Mouse (Mus musculus) skeletal muscle tissue, postnatal 0 days (tissue): ENCODE results near the gene Pkm. TPM values are rescaled to one million over a fixed set of nuclear protein-coding genes. Genes with fewer than 3 reads are reported as not detected.

Experiments
- polyA plus RNA-seq: library from polyadenylated mRNA; unstranded; fragments of >200 nt; fragmentation: Nextera tagmentation; extraction: Ambion mirVana; gene quantifications from 2 replicates; pipeline ENCODE4 v1.2.1, GENCODE M21; 2015

Gene Pkm
- 1,677 and 1,779 TPM in 2 replicates for polyA plus RNA-seq

DNA sequence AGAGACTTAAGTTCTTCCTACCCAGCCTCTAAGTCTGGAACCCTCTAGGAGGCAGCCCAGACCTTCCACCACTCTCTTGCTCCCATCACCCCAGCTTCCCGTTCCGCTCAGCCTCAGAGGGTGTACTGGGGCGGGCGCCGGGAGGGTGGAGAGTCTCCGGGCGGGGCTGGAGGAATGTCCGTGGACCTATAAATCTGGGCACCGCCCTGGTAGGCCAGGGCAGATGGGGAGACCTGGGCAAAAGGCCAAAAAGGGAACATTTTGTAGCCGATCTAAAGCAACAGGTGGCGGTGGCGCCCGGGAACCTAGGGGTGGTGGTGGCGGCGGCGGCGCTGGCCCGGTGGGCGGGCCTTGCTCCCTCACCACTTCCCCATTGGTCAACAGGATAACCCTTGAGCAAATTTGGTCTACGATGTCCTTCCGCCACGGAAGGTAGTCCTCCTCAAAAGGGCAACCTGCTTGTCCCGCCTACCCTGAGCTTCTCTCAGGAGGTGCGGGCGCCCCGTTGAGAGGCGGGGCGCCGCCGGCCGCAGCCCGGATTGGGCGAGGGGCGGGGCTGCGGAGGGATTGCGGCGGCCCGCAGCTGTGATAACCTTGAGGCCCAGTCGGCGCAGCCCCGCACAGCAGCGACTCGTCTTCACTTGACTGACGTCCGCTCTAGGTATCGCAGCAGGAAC lies at the start of gene Pkm:
Pkm (plus strand) TSS at position 411 of the 677 bp plus-strand sequence.

DNA sequence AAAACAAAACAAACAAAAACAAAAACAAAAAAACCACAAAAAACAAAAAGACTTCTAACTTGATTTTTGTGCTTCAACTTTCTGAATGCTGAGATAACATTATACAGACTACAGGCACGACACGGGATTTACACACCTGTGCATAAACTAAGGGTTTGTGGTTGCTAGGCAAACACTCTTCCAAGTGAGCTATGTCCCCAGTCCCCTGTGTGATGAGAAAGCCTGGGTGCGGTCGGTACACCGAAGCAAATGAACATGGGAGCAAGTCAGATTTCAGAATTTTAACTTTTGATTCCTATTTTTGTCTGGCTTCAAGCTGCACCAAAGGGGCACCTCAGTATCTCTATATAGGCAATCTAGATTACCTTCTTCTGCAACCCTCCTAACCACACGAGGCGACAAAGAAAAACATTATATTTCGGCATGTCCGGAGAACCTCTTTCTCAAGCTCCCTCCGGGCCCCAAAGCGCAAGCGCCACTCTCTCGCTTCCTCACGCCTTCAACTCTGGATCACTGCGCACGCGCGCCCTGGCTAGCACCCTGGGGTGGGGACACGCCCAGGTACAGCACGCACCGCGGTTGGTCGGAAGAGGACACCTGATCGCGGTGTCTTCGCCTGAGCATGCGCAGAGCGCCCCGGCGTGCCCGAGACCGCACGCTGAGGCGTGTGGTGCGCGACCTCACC lies 39.4 kb upstream of the Pkm start, which contains the start of gene Parp6:
Parp6 (plus strand) TSS at position 663 of the 685 bp plus-strand sequence.

DNA sequence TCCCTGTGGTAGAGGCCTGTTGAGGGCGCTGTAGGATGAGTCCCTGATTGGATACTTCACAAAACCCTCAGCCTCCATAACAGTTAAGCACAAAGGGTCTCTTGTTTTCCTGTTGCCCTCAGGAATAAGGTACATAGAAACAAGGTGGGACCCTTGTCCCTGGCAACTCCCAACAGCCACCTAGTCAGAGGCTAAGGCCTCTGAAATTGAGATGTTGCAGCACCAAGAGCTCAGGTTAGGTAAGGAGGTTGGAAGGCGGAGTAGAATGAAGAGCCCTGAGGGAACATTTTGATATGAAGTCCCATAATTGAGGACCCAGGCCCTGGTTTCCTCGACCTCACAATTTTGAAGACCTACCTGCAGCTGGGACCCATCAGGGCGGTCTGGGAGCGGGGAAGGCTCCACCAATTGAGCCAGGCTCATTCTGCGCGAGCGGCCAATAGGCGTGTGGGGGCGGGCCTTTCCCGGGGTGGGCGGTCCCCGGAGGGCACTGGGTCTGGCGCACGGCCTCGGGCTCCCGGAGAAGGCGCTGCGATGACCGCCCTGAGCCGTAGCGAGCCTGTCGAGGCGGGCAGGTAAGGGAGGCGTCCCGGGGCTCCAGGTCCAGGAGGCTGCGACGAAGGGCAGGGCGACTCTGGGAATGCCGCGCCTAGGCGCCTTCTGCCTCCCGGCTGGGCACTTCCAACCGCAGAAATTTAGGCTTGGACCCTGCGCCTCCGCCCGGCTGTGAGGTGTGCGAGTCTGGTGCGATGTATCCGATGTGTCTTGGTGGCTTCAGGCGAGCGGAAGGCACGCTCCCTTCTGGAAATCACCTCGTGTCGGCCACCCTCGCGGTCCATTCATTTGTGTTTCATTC lies 23.7 kb downstream of the Pkm start, which contains the start of gene Gramd2:
Gramd2 (plus strand) TSS at position 467 of the 856 bp plus-strand sequence.

Other genes with a start within 250 kb of the Pkm start
- gene Arih1, start 169.8 kb upstream of the Pkm start, polyA plus RNA-seq = 10.7 and 11.5 TPM in 2 replicates
- 42.6 and 55.5 TPM in 2 replicates for gene Hexa, start 116.8 kb upstream of the Pkm start, polyA plus RNA-seq
- 0.22 and 0.60 TPM in 2 replicates for gene Tmem202, start 116.5 kb upstream of the Pkm start, polyA plus RNA-seq
- gene Celf6, start 78.5 kb upstream of the Pkm start, polyA plus RNA-seq = 0.04 TPM in 1 of 2 replicates, not detected in the other
- gene Parp6, start 39.1 kb upstream of the Pkm start, polyA plus RNA-seq = 13.4 and 14.6 TPM in 2 replicates
- gene Gramd2, start 23.8 kb downstream of the Pkm start, polyA plus RNA-seq = 0.36 and 0.85 TPM in 2 replicates
- gene Senp8, start 94.3 kb downstream of the Pkm start, polyA plus RNA-seq = 8.8 and 9.5 TPM in 2 replicates
- 5.7 and 6.3 TPM in 2 replicates for gene Myo9a, start 94.5 kb downstream of the Pkm start, polyA plus RNA-seq